Mouse (Mus musculus): Measurements from ENCODE around the gene Cfap43.

DNA sequence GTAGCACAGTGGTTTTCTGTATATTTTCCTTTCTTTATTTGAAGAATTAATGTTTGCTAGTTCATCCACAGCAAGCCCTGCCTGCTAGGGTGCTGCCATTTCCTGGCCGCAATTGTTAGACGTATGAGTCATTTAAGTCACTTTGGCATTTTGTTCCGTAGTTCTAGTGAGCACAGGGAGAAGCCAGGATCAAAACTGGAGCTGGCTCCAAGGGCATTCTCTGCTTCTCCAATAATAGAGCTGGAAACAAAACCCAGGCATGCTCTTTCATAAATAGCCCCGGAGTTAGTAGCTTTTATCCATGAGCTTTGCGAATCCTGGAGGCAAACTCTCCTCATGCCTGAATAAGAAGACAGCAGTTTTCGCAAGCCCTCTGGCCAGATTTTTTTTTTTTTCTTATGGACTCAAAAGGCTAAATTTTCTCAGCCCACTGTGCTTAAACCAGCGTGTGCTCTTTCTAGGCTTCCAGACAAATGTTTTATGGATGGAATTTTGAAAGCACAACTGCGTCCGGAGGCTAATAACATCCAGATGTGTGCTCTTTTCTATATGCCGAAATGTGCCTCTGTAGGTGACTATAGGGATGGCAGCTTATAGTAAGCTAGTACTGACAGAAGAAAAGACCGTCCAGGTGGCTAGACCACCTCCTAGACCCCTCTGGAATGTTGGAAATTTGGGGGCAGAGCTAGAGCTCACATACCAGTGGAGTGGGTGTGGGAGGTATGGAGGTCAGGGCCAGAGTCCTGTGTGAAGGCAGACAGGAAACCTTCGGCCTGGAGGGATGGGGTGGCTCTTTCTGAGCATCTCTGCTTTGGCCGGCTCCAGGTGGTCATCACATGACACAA is 64.9 kb downstream of the Cfap43 start:
- TF ChIP-seq KAT2A (IDR thresholded peaks at IDR 0.05; ENCODE audit: insufficient replicate concordance, low read length) (no peak), POLR2AphosphoS2 (IDR thresholded peaks at IDR 0.05; ENCODE audit: low read depth, low read length) (no peak), BHLHE40 (IDR thresholded peaks at IDR 0.05; ENCODE audit: low read depth, low read length) (no peak), POLR2A (IDR thresholded peaks at IDR 0.05; ENCODE audit: low read depth, low read length) (no peak), CTCF (conservative IDR thresholded peaks at IDR 0.05 in 1 of 2, IDR thresholded peaks at IDR 0.05 in 1 of 2; ENCODE audit: low read depth in 2 of 2, low read length in 2 of 2) (peak in 1 of 2 experiments; percentile 22; a peak in 1 of 4 replicates), EP300 (IDR thresholded peaks at IDR 0.05; ENCODE audit: low read length) (no peak), ZKSCAN1 (IDR thresholded peaks at IDR 0.05; ENCODE audit: borderline replicate concordance, low read depth, low read length) (no peak), E2F4 (IDR thresholded peaks at IDR 0.05; ENCODE audit: insufficient replicate concordance, low read depth, low read length) (no peak), ETS1 (conservative IDR thresholded peaks at IDR 0.05; ENCODE audit: low read depth, low read length) (no peak)
